Mouse (Mus musculus): ENCODE data around the gene Dohh. TPM values are rescaled to one million over a fixed set of nuclear protein-coding genes. Genes with fewer than 3 reads are reported as not detected.

Dohh gene
- polyA plus RNA-seq, 1 experiment: 123 TPM

DNA sequence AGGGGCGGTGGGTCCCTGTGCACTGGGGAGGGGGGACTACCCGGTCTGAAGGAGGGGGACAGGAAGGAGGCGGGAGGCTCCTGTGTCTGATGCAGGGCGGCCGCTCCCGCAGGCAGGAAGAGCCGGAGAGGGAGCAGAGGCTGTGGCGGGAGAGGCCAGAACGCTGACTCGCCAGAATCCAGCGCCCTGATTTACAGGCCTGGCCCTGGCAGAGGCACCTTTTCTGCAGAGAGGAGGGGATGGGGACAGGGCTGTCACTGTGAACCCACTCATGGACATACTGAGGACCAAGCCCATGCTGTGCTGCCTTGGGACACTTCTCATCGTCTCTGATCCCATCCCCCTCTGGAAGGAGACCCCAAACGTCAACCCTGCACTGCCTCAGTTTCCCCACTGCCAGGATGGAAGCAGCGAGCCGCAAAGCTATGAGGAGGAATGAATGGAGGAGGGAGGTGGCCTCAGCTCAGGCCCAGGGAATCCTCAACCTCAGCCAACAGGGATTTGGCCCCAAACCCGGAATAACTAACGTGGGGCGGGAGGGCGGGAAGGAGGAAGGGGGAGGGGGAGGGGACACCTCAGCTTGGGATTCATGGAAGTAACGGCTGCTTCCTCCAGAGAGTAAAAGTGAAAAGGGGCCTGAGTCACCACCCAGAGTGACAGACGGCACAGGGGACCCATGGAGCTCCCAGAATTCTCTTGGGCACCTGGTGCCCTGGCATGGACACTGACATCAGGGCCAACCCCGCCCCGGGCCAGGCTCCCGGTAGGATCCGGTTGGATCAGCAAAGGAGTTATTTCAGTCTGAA is 40.2 kb downstream of the Dohh start:
- H3K36me3 ChIP-seq (ENCODE audit: control insufficient read depth, insufficient read depth, low read length): no peaks in the 10 kb centered on the region
- H3K27me3 ChIP-seq (ENCODE audit: control insufficient read depth, insufficient read depth, low read length): peaks cover 3% of the 10 kb centered on the region; the same call in 1 of the 2 replicates
- H3K4me1 ChIP-seq (replicated peaks; ENCODE audit: control insufficient read depth, insufficient read depth, low read length): peaks cover 16% of the 10 kb centered on the region
- WGBS: 57% methylated on average over 25 of the region's 25 CpGs
- no peak for DNase-seq
- TF ChIP-seq POLR2A (IDR thresholded peaks at IDR 0.05; ENCODE audit: control insufficient read depth, extremely low read depth, insufficient read depth, low read length, poor library complexity) (no peak), CTCF (IDR thresholded peaks at IDR 0.05; ENCODE audit: borderline replicate concordance, control insufficient read depth, extremely low read depth, insufficient read depth, low read length, poor library complexity) (no peak)
- H3K4me3 ChIP-seq (ENCODE audit: control insufficient read depth, insufficient read depth, low read length): no peak overlapping the region
- no peak overlapping the region for H3K27ac ChIP-seq (ENCODE audit: control insufficient read depth, insufficient read depth, low read length)

GRCm38 (mm10) chr10:81425236-81425850 is 41.1 kb downstream of the Dohh start:
- Histone ChIP-seq H3K4me3 (ENCODE audit: control insufficient read depth, insufficient read depth, low read length) (no peak overlapping the region), H3K4me1 (replicated peaks; ENCODE audit: control insufficient read depth, insufficient read depth, low read length) (peaks cover 20% of the 10 kb centered on the region), H3K27me3 (ENCODE audit: control insufficient read depth, insufficient read depth, low read length) (peaks cover 3% of the 10 kb centered on the region; the same call in 1 of the 2 replicates), H3K36me3 (ENCODE audit: control insufficient read depth, insufficient read depth, low read length) (no peaks in the 10 kb centered on the region), H3K27ac (ENCODE audit: control insufficient read depth, insufficient read depth, low read length) (no peak overlapping the region)
- no peak for TF ChIP-seq CTCF (IDR thresholded peaks at IDR 0.05; ENCODE audit: borderline replicate concordance, control insufficient read depth, extremely low read depth, insufficient read depth, low read length, poor library complexity)
- TF ChIP-seq POLR2A (IDR thresholded peaks at IDR 0.05; ENCODE audit: control insufficient read depth, extremely low read depth, insufficient read depth, low read length, poor library complexity): no peak
- 83% methylated on average over 10 of the region's 10 CpGs for WGBS
- no peak for DNase-seq

DNA sequence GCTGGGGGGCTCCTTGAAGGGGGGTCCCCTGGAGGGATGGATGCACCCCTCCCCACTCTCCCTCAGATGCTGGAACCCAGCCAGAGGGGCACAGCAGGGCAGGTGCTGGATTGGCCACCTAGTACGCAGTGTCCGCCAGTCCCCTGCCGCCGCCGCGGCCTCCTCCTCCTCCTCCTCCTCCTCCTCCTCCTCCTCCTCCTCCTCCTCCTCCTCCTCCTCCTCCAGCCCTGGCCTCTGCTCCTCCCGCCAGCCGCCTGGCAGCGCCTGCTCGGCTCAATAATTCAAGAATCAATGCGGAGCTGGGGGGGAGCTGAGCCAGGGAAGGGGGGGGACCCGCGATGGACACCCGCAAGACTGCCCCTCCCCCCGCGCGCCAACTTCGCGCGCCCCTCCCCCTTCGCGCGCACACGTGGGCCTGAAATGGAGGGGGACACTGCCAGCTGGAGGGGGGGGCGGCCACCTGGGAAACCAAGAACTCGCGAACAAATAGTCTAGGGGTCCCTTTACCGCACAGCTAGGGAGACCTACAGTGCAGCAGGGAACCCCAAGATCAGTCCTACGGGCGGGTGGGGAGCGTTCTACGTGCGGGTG is 41.9 kb downstream of the Dohh start:
- TF ChIP-seq POLR2A (IDR thresholded peaks at IDR 0.05; ENCODE audit: control insufficient read depth, extremely low read depth, insufficient read depth, low read length, poor library complexity): no peak
- no peak for TF ChIP-seq CTCF (IDR thresholded peaks at IDR 0.05; ENCODE audit: borderline replicate concordance, control insufficient read depth, extremely low read depth, insufficient read depth, low read length, poor library complexity)
- H3K36me3 ChIP-seq (ENCODE audit: control insufficient read depth, insufficient read depth, low read length): no peaks in the 10 kb centered on the region
- peaks cover 3% of the 10 kb centered on the region; the same call in 1 of the 2 replicates for H3K27me3 ChIP-seq (ENCODE audit: control insufficient read depth, insufficient read depth, low read length)
- 4% methylated on average over 31 of the region's 33 CpGs for WGBS
- peak overlapping the region; percentile 23; the same call in 1 of the 2 replicates for H3K4me3 ChIP-seq (ENCODE audit: control insufficient read depth, insufficient read depth, low read length)
- peaks cover 25% of the 10 kb centered on the region for H3K4me1 ChIP-seq (replicated peaks; ENCODE audit: control insufficient read depth, insufficient read depth, low read length)
- H3K27ac ChIP-seq (ENCODE audit: control insufficient read depth, insufficient read depth, low read length): no peak overlapping the region
- peak; percentile 1 for DNase-seq

- peak; percentile 19 for DNase-seq
- Histone ChIP-seq H3K4me3 (ENCODE audit: control insufficient read depth, insufficient read depth, low read length) (peak overlapping the region; percentile 23), H3K36me3 (ENCODE audit: control insufficient read depth, insufficient read depth, low read length) (no peaks in the 10 kb centered on the region), H3K27ac (ENCODE audit: control insufficient read depth, insufficient read depth, low read length) (no peak overlapping the region), H3K27me3 (ENCODE audit: control insufficient read depth, insufficient read depth, low read length) (peaks cover 3% of the 10 kb centered on the region; the same call in 1 of the 2 replicates), H3K4me1 (replicated peaks; ENCODE audit: control insufficient read depth, insufficient read depth, low read length) (peaks cover 29% of the 10 kb centered on the region)
- under 1% methylated on average over 37 of the region's 38 CpGs for WGBS
- no peak for TF ChIP-seq CTCF (IDR thresholded peaks at IDR 0.05; ENCODE audit: borderline replicate concordance, control insufficient read depth, extremely low read depth, insufficient read depth, low read length, poor library complexity)
- TF ChIP-seq POLR2A (IDR thresholded peaks at IDR 0.05; ENCODE audit: control insufficient read depth, extremely low read depth, insufficient read depth, low read length, poor library complexity): no peak
Observed at GRCm38 (mm10) chr10:81426897-81427296, 42.7 kb downstream of the Dohh start.

- H3K27ac ChIP-seq (ENCODE audit: control insufficient read depth, insufficient read depth, low read length): no peak overlapping the region
- no peak for TF ChIP-seq CTCF (IDR thresholded peaks at IDR 0.05; ENCODE audit: borderline replicate concordance, control insufficient read depth, extremely low read depth, insufficient read depth, low read length, poor library complexity)
- TF ChIP-seq POLR2A (IDR thresholded peaks at IDR 0.05; ENCODE audit: control insufficient read depth, extremely low read depth, insufficient read depth, low read length, poor library complexity): no peak
- WGBS: 68% methylated on average over 3 of the region's 3 CpGs
- peaks cover 32% of the 10 kb centered on the region for H3K4me1 ChIP-seq (replicated peaks; ENCODE audit: control insufficient read depth, insufficient read depth, low read length)
- peaks cover 3% of the 10 kb centered on the region; the same call in 1 of the 2 replicates for H3K27me3 ChIP-seq (ENCODE audit: control insufficient read depth, insufficient read depth, low read length)
- no peak for DNase-seq
- no peak overlapping the region for H3K4me3 ChIP-seq (ENCODE audit: control insufficient read depth, insufficient read depth, low read length)
- no peaks in the 10 kb centered on the region for H3K36me3 ChIP-seq (ENCODE audit: control insufficient read depth, insufficient read depth, low read length)
Observed at GRCm38 (mm10) chr10:81427327-81427726, 43.1 kb downstream of the Dohh start.

DNA sequence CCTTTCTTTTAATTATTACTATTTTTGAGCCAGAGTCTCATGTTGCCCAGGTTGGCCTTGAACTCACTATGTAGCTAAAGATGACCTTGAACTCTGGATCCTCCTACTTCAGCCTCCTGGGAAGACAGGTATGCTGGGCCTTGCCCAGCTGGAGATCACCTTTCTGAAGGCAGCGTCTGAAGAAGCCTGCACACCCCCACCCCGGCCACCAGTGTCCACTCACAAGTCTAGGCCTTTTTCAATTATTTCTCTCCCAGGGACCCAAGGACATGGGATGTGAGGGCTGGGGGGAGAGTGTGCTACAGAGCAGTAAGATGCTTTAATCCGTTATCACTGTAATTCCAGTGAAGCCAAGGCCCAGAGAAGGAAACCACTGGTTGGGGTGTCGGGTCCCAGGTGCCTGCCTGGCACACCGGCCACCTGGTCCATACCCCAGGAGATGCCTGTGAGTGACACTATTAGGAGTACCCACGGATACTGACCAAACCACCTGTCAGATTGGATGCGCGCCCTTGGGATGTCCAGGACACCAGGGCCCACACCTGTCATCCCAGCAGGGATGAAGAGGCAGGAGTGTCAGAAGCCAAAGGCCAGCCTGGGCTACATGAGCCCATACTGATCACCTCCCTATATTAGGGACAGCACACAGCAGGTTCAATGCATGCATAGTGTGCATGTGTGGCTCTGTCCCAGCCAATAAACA is 43.7 kb downstream of the Dohh start:
- no peak for TF ChIP-seq CTCF (IDR thresholded peaks at IDR 0.05; ENCODE audit: borderline replicate concordance, control insufficient read depth, extremely low read depth, insufficient read depth, low read length, poor library complexity)
- TF ChIP-seq POLR2A (IDR thresholded peaks at IDR 0.05; ENCODE audit: control insufficient read depth, extremely low read depth, insufficient read depth, low read length, poor library complexity): no peak
- Histone ChIP-seq H3K4me1 (replicated peaks; ENCODE audit: control insufficient read depth, insufficient read depth, low read length) (peaks cover 37% of the 10 kb centered on the region), H3K27ac (ENCODE audit: control insufficient read depth, insufficient read depth, low read length) (no peak overlapping the region), H3K4me3 (ENCODE audit: control insufficient read depth, insufficient read depth, low read length) (no peak overlapping the region), H3K27me3 (ENCODE audit: control insufficient read depth, insufficient read depth, low read length) (peaks cover 3% of the 10 kb centered on the region; the same call in 1 of the 2 replicates), H3K36me3 (ENCODE audit: control insufficient read depth, insufficient read depth, low read length) (no peaks in the 10 kb centered on the region)
- DNase-seq: peak; percentile 1
- WGBS: 96% methylated on average over 8 of the region's 8 CpGs

Data from thymus, adult 2 months (tissue).